Mouse (Mus musculus): ENCODE measurements at regions not wholly inside any gene's neighbourhood (a gene's known extent, or its start where the extent isn't known, plus 50 kb on each side); places are given as distances from the start of the nearest gene placed in this dataset.

GRCm38 (mm10) chr13:42498351-42498750, 182.1 kb upstream of the Phactr1 start:
- no peak for DNase-seq (ENCODE audit: extremely low spot score in 1 of 2, low spot score in 1 of 2)

GRCm38 (mm10) chr13:42507535-42507934, 172.9 kb upstream of the Phactr1 start:
- no peak for DNase-seq (ENCODE audit: extremely low spot score in 1 of 2, low spot score in 1 of 2)

GRCm38 (mm10) chr13:42518686-42519085, 161.7 kb upstream of the Phactr1 start:
- DNase-seq (ENCODE audit: extremely low spot score in 1 of 2, low spot score in 1 of 2), result no peak

- no peak for DNase-seq (ENCODE audit: extremely low spot score in 1 of 2, low spot score in 1 of 2)
Observed at GRCm38 (mm10) chr13:42522553-42522952, 157.9 kb upstream of the Phactr1 start.

GRCm38 (mm10) chr13:42526163-42526562, 154.3 kb upstream of the Phactr1 start:
- DNase-seq (ENCODE audit: extremely low spot score in 1 of 2, low spot score in 1 of 2), result no peak

GRCm38 (mm10) chr13:42526966-42527365, 153.5 kb upstream of the Phactr1 start:
- no peak for DNase-seq (ENCODE audit: extremely low spot score in 1 of 2, low spot score in 1 of 2)

- DNase-seq (ENCODE audit: extremely low spot score in 1 of 2, low spot score in 1 of 2), result no peak
Observed at GRCm38 (mm10) chr13:42528169-42528568, 152.3 kb upstream of the Phactr1 start.

- no peak for DNase-seq (ENCODE audit: extremely low spot score in 1 of 2, low spot score in 1 of 2)
Observed at GRCm38 (mm10) chr13:42536501-42537210, 143.8 kb upstream of the Phactr1 start.

- DNase-seq (ENCODE audit: extremely low spot score in 1 of 2, low spot score in 1 of 2), result no peak
Observed at GRCm38 (mm10) chr13:42538046-42538445, 142.4 kb upstream of the Phactr1 start.

GRCm38 (mm10) chr13:42544536-42545094, 135.8 kb upstream of the Phactr1 start:
- DNase-seq (ENCODE audit: extremely low spot score in 1 of 2, low spot score in 1 of 2), result no peak

- no peak for DNase-seq (ENCODE audit: extremely low spot score in 1 of 2, low spot score in 1 of 2)
Observed at GRCm38 (mm10) chr13:42546389-42546788, 134.0 kb upstream of the Phactr1 start.

GRCm38 (mm10) chr13:42546851-42547250, 133.6 kb upstream of the Phactr1 start:
- DNase-seq (ENCODE audit: extremely low spot score in 1 of 2, low spot score in 1 of 2), result no peak

- no peak for DNase-seq (ENCODE audit: extremely low spot score in 1 of 2, low spot score in 1 of 2)
Observed at GRCm38 (mm10) chr13:42549021-42549559, 131.3 kb upstream of the Phactr1 start.

GRCm38 (mm10) chr13:42554961-42555360, 125.5 kb upstream of the Phactr1 start:
- no peak for DNase-seq (ENCODE audit: extremely low spot score in 1 of 2, low spot score in 1 of 2)

- no peak for DNase-seq (ENCODE audit: extremely low spot score in 1 of 2, low spot score in 1 of 2)
Observed at GRCm38 (mm10) chr13:42558526-42558925, 121.9 kb upstream of the Phactr1 start.

- DNase-seq (ENCODE audit: extremely low spot score in 1 of 2, low spot score in 1 of 2), result no peak
Observed at GRCm38 (mm10) chr13:42561446-42561845, 119.0 kb upstream of the Phactr1 start.

- no peak for DNase-seq (ENCODE audit: extremely low spot score in 1 of 2, low spot score in 1 of 2)
Observed at GRCm38 (mm10) chr13:42565291-42566058, 114.9 kb upstream of the Phactr1 start.

GRCm38 (mm10) chr13:42570600-42571348, 109.6 kb upstream of the Phactr1 start:
- no peak for DNase-seq (ENCODE audit: extremely low spot score in 1 of 2, low spot score in 1 of 2)

- DNase-seq (ENCODE audit: extremely low spot score in 1 of 2, low spot score in 1 of 2), result no peak
Observed at GRCm38 (mm10) chr13:42574189-42574588, 106.2 kb upstream of the Phactr1 start.

GRCm38 (mm10) chr13:42575725-42576426, 104.5 kb upstream of the Phactr1 start:
- DNase-seq (ENCODE audit: extremely low spot score in 1 of 2, low spot score in 1 of 2), result peak; percentile 69 to 92

All from layer of hippocampus, postnatal 25 days (tissue).